Mouse (Mus musculus): Measurements from ENCODE around the gene Med4. TPM values are rescaled to one million over a fixed set of nuclear protein-coding genes. Genes with fewer than 3 reads are reported as not detected.

Med4 gene
- polyA plus RNA-seq, 1 experiment from 2014 or later = 66.5 TPM

DNA sequence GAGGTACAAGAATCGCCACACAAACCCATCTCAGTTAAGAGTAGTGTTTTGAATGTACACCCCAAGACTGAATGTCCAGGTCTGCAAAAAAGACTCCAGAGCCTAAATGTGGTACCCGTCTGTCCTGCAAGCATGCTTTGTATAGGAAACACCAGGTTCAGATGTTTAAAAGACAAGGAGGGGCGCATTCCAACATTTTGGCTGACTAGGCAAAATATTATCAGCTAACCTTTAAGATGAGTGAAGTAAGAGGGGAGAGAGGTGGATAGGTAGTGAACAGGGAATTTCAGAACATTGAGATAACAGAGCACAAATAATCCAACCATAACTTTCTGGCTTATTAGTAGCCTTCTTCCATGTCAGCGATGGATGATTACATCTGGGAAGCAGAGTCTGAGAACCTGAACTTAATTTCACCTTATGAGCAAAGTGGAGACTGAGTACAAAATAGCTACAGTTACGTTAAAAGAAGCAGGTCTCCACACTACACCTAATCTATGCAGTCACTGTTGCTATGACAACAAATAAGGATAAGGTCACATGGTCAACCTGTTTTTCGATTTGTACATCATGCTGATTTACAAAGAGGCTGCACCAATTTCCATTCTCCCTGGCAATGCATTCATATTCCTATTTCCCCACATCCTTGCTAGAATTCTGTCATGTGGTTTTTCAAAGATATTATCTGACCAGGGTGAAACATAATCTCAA is 24.1 kb downstream of the Med4 start:
- H3K4me2 ChIP-seq (ENCODE audit: low read length) = no peak overlapping the region
- no peak for TF ChIP-seq CTCF (IDR thresholded peaks at IDR 0.05; ENCODE audit: low read depth)
- no peak for DNase-seq (ENCODE audit: low spot score)
- no peak overlapping the region for H3K27ac ChIP-seq
- no peak for ATAC-seq (replicated peaks; ENCODE audit: low FRiP score, low read depth)
- H3K36me3 ChIP-seq (ENCODE audit: insufficient read depth, low read length) = no peaks in the 10 kb centered on the region
- no peaks in the 10 kb centered on the region for H3K9me3 ChIP-seq (replicated peaks; ENCODE audit: low read length)
- H3K4me1 ChIP-seq (replicated peaks; ENCODE audit: insufficient read depth, low read length) = no peaks in the 10 kb centered on the region
- H3K9ac ChIP-seq (ENCODE audit: low read depth, low read length) = no peak overlapping the region
- 69% methylated on average over 6 of the region's 6 CpGs for WGBS
- no peak overlapping the region for H3K4me3 ChIP-seq (replicated peaks; ENCODE audit: low read depth, low read length)
- H3K27me3 ChIP-seq (ENCODE audit: insufficient read depth, low read length) = no peaks in the 10 kb centered on the region

DNA sequence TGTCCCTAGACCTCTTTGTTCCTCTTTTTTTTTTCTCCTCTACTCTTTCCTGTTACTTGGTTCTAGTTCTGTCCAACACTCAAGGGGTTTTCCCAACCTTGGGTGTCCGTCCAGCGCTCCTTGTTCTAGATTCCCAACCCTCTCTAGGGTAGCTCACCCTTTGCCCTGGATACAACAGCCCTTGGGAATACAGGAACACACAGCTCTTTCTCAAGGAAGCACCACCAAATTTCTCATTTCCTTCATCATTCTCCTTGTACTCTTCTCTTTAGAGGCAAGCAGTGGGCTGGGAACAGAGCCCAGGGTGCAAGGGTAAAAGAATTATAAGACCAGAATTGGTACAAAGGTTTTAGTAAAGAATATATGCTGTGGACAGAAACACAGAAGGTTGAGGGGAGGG is 25.8 kb downstream of the Med4 start:
- H3K4me2 ChIP-seq (ENCODE audit: low read length) = no peak overlapping the region
- H3K9ac ChIP-seq (ENCODE audit: low read depth, low read length) = no peak overlapping the region
- TF ChIP-seq CTCF (IDR thresholded peaks at IDR 0.05; ENCODE audit: low read depth) = no peak
- H3K27me3 ChIP-seq (ENCODE audit: insufficient read depth, low read length) = no peaks in the 10 kb centered on the region
- H3K4me3 ChIP-seq (replicated peaks; ENCODE audit: low read depth, low read length) = no peak overlapping the region
- WGBS = 88% methylated on average over 2 of the region's 2 CpGs
- ATAC-seq (replicated peaks; ENCODE audit: low FRiP score, low read depth) (no peak), DNase-seq (ENCODE audit: low spot score) (no peak)
- no peaks in the 10 kb centered on the region for H3K9me3 ChIP-seq (replicated peaks; ENCODE audit: low read length)
- H3K4me1 ChIP-seq (replicated peaks; ENCODE audit: insufficient read depth, low read length) = no peaks in the 10 kb centered on the region
- H3K36me3 ChIP-seq (ENCODE audit: insufficient read depth, low read length) = no peaks in the 10 kb centered on the region
- H3K27ac ChIP-seq = no peak overlapping the region

DNA sequence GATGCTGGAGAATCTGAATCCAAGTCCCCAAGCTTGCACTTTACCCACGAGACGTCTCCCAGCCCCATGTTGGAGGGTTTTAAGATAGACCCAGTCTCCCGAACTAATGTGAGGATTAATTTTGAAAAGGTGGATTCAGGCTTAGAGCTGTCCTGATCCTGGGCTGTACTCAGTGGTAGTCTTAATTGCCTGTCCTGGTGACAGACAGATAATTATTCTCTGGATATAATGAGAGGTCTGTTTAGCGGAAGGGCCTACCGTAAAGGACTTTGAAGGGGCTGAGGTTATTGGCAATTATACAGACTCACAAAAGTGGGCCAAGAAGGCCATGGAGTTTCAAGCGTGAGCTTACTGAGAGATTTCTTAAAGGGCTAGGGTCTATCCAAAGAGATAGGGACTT is 34.0 kb downstream of the Med4 start:
- Histone ChIP-seq H3K36me3 (ENCODE audit: insufficient read depth, low read length) (no peaks in the 10 kb centered on the region), H3K9ac (ENCODE audit: low read depth, low read length) (no peak overlapping the region), H3K4me2 (ENCODE audit: low read length) (no peak overlapping the region), H3K4me3 (replicated peaks; ENCODE audit: low read depth, low read length) (no peak overlapping the region), H3K27me3 (ENCODE audit: insufficient read depth, low read length) (no peaks in the 10 kb centered on the region), H3K9me3 (replicated peaks; ENCODE audit: low read length) (no peaks in the 10 kb centered on the region), H3K4me1 (replicated peaks; ENCODE audit: insufficient read depth, low read length) (no peaks in the 10 kb centered on the region), H3K27ac (no peak overlapping the region)
- no peak for DNase-seq (ENCODE audit: low spot score)
- TF ChIP-seq CTCF (IDR thresholded peaks at IDR 0.05; ENCODE audit: low read depth) = no peak
- no peak for ATAC-seq (replicated peaks; ENCODE audit: low FRiP score, low read depth)
- 60% methylated on average over 6 of the region's 6 CpGs for WGBS

DNA sequence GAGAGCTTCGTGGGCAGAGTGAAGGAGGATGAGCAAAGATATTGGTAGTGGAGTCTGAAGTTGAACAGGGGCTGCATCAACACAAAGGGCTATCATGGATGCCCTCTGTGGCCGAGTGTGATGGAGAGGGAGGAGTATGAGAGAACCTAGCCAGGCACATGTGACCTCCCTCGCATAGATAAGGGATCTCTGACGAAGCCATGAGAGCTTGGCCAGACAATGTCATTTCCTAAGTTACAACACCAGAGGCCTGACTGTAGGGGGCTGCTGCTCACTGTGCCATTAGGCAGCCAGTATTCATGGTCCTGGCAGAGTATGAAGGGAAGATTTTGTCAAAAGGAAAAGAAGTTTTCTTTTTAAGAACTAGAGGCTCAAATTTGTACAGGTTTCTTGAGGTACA is 37.2 kb downstream of the Med4 start:
- H3K27ac ChIP-seq = no peak overlapping the region
- H3K4me2 ChIP-seq (ENCODE audit: low read length) = no peak overlapping the region
- WGBS = 56% methylated on average over 4 of the region's 4 CpGs
- H3K4me3 ChIP-seq (replicated peaks; ENCODE audit: low read depth, low read length) = no peak overlapping the region
- no peaks in the 10 kb centered on the region for H3K27me3 ChIP-seq (ENCODE audit: insufficient read depth, low read length)
- H3K9ac ChIP-seq (ENCODE audit: low read depth, low read length) = no peak overlapping the region
- H3K4me1 ChIP-seq (replicated peaks; ENCODE audit: insufficient read depth, low read length) = no peaks in the 10 kb centered on the region
- no peaks in the 10 kb centered on the region for H3K9me3 ChIP-seq (replicated peaks; ENCODE audit: low read length)
- ATAC-seq (replicated peaks; ENCODE audit: low FRiP score, low read depth) (no peak), DNase-seq (ENCODE audit: low spot score) (no peak)
- no peaks in the 10 kb centered on the region for H3K36me3 ChIP-seq (ENCODE audit: insufficient read depth, low read length)
- no peak for TF ChIP-seq CTCF (IDR thresholded peaks at IDR 0.05; ENCODE audit: low read depth)

DNA sequence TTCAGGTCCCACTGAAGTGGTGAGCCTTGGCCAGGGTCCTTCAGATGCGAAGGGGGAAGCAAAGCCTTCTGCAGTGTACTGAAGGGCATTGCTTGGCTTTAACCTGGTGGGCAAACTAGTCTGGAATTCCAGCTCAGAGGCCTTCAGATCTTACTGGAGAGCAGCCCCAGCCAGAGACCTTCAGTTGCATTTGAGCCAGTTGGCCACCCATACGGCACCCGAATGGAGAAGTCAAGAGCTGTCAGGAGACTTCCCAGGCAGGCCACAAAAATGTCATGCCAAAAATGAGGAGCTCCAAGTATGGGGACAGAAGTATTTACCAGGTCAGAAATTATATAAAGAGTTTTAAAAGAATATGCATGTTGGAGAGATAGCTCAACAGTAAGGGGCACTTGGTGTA is 38.2 kb downstream of the Med4 start, which contains the start of gene Nudt15:
Gene Nudt15, minus strand, starts transcription at position 192 of the 400 bp plus-strand sequence.
- Histone ChIP-seq H3K4me2 (ENCODE audit: low read length) (no peak within 1 kb of the TSS), H3K27me3 (ENCODE audit: insufficient read depth, low read length) (no peaks in the 10 kb centered on the region), H3K4me1 (replicated peaks; ENCODE audit: insufficient read depth, low read length) (no peaks in the 10 kb centered on the region), H3K36me3 (ENCODE audit: insufficient read depth, low read length) (no peaks in the 10 kb centered on the region), H3K4me3 (replicated peaks; ENCODE audit: low read depth, low read length) (no peak within 1 kb of the TSS), H3K9ac (ENCODE audit: low read depth, low read length) (no peak within 1 kb of the TSS), H3K27ac (no peak within 1 kb of the TSS), H3K9me3 (replicated peaks; ENCODE audit: low read length) (no peaks in the 10 kb centered on the region)
- WGBS = 90% methylated on average over 3 of the region's 3 CpGs
- TF ChIP-seq CTCF (IDR thresholded peaks at IDR 0.05; ENCODE audit: low read depth) = no peak
- DNase-seq (ENCODE audit: low spot score) (no peak), ATAC-seq (replicated peaks; ENCODE audit: low FRiP score, low read depth) (no peak)

DNA sequence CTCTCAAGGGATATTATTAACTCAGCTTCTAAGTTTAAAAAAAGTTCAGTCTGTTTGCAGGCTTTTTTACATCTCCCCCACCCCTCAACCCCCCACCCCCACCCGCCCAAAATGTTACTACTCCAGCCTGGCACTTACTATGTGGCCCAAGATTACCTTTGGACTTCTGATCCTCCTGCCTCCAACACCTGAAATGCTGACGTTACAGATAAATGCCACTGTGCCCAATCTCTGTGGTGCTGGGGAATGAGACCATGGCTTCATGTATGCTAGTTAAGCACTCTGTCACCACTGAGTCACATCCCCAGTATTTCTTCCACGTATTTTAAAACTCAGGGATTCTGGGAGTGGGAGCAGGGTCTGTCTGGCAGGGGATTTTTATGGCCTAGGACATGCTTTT is 40.5 kb downstream of the Med4 start:
- Histone ChIP-seq H3K4me2 (ENCODE audit: low read length) (no peak overlapping the region), H3K36me3 (ENCODE audit: insufficient read depth, low read length) (0 out of 2 replicates have a peak, but pooled peaks cover under 1% of the 10 kb centered on the region), H3K9ac (ENCODE audit: low read depth, low read length) (no peak overlapping the region), H3K9me3 (replicated peaks; ENCODE audit: low read length) (no peaks in the 10 kb centered on the region), H3K4me1 (replicated peaks; ENCODE audit: insufficient read depth, low read length) (no peaks in the 10 kb centered on the region; the same call in 1 of the 2 replicates), H3K27ac (no peak overlapping the region), H3K27me3 (ENCODE audit: insufficient read depth, low read length) (no peaks in the 10 kb centered on the region), H3K4me3 (replicated peaks; ENCODE audit: low read depth, low read length) (no peak overlapping the region)
- DNase-seq (ENCODE audit: low spot score) (no peak), ATAC-seq (replicated peaks; ENCODE audit: low FRiP score, low read depth) (no peak)
- TF ChIP-seq CTCF (IDR thresholded peaks at IDR 0.05; ENCODE audit: low read depth) = no peak
- 65% methylated on average over 3 of the region's 3 CpGs for WGBS
